Mouse (Mus musculus) spleen, postnatal 14 days (tissue): ENCODE data around the gene Emc7.
A peak's percentile ranks its signal among the peaks of the same experiment; 100 is the strongest.
"Not testable (repeated sequence)": the region's sequence is repeated elsewhere in the genome, so short reads cannot be mapped to it uniquely, and the experiment has no call there.

Experiments used
- DNase-seq, 2 experiments: peaks; one replicate each; pipeline ENCODE4 v3.0.0; 2021 to 2022; ENCODE audit warnings: low spot score in 2 of 2

The Emc7 gene

GRCm38 (mm10) chr2:112454862-112455564 lies at the start of gene Emc7:
Gene Emc7 (plus strand): TSS chr2:112454997.
- DNase-seq, result peak; percentile 97 to 99

DNA sequence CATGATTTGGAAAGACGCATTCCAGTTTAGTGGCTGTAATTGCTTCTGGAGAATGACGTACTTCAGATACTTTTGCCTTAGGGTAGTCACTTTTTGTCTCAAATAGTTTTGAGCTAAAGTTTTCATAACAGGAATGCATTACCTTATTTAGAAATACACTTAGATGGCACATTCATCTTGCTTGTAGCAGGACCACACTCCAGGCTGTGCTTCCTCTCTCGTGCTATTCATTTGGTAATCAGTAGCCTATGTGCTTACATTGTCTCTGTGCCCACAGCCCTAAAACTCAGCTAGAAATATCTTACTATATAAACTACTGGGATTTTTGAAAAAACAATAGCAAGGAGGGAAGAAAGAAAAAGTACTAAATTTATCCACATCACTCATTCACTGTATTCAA lies 47.8 kb upstream of the Emc7 start:
- DNase-seq, result no peak

- DNase-seq, result no peak
These were observed 29.5 kb upstream of the Emc7 start for GRCm38 (mm10) chr2:112425308-112425707.

- DNase-seq, result not testable (repeated sequence)
These were observed 26.3 kb upstream of the Emc7 start for GRCm38 (mm10) chr2:112428534-112428933.

DNA sequence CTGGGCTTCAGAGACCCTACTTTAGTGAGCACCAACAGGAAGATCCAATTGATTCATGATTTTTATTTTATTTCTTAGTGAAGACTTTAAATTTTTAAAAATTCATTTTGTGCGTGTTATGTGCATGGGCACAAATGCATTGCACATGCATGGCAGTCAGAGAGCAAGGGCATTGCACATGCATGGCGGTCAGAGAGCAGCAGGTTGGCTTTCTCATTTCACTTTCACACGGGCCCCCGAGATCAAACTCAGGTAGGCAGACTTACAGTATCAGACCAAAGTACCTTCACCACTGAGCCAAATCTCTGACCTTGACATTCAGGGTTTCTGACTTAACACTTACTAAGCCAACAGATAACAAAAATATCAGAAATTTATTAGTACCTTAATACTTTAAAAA lies 25.1 kb upstream of the Emc7 start:
- DNase-seq, result no peak

- no peak for DNase-seq
These were observed 24.4 kb upstream of the Emc7 start for GRCm38 (mm10) chr2:112430403-112430802.

GRCm38 (mm10) chr2:112432523-112432922 lies 22.3 kb upstream of the Emc7 start:
- DNase-seq, result no peak

GRCm38 (mm10) chr2:112433359-112433758 lies 21.4 kb upstream of the Emc7 start:
- DNase-seq, result no peak

DNA sequence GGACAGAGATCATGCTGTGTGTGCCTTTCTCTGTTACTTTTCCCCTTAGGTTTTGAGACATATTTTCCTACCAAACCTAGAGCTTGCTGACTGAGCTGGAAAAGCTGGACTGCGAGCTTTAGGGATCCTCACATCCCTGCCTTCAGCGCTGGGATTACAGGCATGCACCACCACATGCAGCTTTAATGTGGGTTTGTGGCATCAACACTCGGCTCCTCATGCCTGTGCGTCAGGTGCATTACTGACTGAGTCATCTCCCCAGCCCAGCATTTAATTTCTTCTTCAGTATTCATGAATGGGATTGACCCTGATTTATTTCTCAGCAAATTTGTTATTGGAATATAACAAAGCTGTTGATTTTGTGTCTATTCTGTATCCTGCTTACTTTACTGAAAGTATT lies 18.5 kb upstream of the Emc7 start:
- DNase-seq, result no peak

- no peak for DNase-seq
These were observed 17.2 kb upstream of the Emc7 start for GRCm38 (mm10) chr2:112437589-112437988.

DNA sequence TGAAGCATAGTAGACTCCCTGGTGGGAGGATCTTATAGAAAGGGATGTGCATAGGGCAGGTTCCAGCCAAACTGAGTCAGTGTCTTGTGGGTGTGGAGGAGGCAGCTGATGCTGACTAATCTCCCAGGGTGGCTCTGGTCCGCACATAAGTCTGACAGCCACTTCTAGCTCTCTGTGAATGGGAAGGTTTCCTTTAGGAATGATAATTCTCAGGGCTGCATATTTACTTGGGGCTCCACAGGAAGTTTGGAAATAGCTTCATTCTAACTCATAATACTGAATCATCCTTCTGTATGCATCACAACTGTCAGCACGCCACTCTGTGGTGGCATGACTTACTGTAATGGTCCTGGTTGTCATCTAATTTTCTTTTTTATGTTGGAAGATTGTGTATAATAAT lies 11.3 kb upstream of the Emc7 start:
- no peak for DNase-seq

DNA sequence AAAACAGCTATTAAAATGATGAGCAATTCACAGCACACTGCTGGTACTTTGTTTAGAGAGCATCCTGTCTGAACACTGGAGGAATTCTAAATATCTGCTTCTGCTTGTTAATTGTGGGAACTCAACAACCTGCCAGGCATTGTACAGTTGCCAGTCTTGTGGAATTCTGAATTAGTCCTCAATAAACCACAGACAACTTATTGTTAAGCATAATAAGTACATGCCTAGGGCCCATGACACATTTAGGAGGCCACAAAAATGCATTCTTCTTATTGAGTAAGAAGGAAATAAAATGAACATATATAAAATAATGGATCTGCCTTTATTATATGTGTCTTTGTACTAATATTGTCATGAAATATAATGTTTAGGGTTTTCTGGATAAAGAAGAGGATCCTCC lies 9.3 kb upstream of the Emc7 start:
- no peak for DNase-seq

DNA sequence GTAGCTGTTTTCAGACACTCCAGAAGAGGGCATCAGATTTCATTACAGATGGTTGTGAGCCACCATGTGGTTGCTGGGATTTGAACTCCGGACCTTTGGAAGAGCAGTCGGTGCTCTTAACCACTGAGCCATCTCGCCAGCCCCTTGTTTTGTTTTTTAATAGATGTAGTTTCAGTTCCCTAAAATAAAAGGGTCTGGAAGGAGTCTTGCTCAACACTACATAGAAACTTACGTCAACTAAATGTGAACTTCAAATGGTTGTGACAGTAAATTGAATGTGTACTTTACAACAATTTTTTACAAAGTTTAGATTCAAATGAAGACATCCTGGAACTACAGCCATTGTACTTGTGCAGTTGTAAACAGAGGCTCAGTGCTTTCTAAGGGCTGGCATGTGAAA lies 6.8 kb upstream of the Emc7 start:
- DNase-seq, result not testable (repeated sequence)

- DNase-seq, result no peak
These were observed 6.2 kb upstream of the Emc7 start for GRCm38 (mm10) chr2:112448510-112449059.

GRCm38 (mm10) chr2:112449597-112450296 lies 5.0 kb upstream of the Emc7 start:
- DNase-seq, result peak in 1 of 2 experiments; percentile 15

- DNase-seq, result not testable (repeated sequence)
These were observed 2.3 kb upstream of the Emc7 start for GRCm38 (mm10) chr2:112452513-112452912.

- no peak for DNase-seq
These were observed 504 bp upstream of the Emc7 start for GRCm38 (mm10) chr2:112454125-112454861.

- no peak for DNase-seq
These were observed 5.8 kb downstream of the Emc7 start for GRCm38 (mm10) chr2:112460557-112460956.

GRCm38 (mm10) chr2:112469542-112469941 lies 14.7 kb downstream of the Emc7 start:
- no peak for DNase-seq

- DNase-seq, result no peak
These were observed 16.2 kb downstream of the Emc7 start for GRCm38 (mm10) chr2:112470961-112471381.

GRCm38 (mm10) chr2:112472076-112472475 lies 17.3 kb downstream of the Emc7 start:
- DNase-seq, result no peak

DNA sequence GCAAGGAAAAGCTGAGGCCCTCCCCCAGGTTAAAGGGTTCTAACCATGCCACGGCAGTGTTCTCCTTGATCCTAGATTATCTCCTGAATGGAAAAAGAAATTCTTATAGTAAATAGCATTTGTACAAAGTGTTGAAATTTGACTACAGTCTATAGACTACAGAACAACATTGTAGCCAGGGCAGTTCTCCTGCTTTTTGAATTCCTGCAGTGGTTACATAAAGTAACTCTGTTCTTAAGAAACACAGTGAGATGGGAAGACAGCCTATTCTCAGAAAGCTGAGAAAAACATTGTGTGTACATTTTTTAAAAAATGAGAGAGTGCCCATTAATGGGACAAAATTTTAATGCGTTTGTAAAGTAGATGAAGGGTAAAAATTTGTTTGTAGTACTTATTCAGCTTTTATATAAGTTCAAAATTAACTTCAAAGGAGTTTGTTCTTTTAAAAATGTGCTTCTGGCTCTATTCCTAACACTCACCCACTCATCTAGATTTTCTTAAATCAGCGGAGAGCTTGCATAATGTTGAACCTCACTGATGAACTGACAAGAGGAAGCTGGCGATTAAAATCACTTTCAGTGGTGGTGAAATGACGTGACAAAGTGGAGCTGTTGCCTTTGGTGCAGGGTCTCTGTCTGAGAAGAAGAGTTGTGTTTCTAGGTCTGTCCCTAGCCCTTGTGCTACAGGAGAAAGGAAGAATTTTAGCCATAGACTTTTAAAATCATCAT lies 20.4 kb downstream of the Emc7 start:
- DNase-seq, result no peak
